Mouse (Mus musculus) olfactory bulb, adult 2 months (tissue): ENCODE measurements around the gene Eif4e2.

Source experiments
- CTCF ChIP-seq: fragments of 200-500 bp; IDR thresholded peaks from 2 replicates; pipeline ENCODE4 v1.5.1; 2012; ENCODE audit warnings: low read depth, mild to moderate bottlenecking, low read length, moderate library complexity; ENCODE audit not compliant: insufficient read depth
- POLR2A ChIP-seq: fragments of 200-500 bp; IDR thresholded peaks from 2 replicates; pipeline ENCODE4 v1.6.1; 2012; ENCODE audit warnings: mild to moderate bottlenecking, low read depth, low read length, moderate library complexity; ENCODE audit not compliant: insufficient read depth

GRCm38 (mm10) chr1:87227160-87227550 lies 13.4 kb downstream of the Eif4e2 start:
- TF ChIP-seq CTCF (no peak), POLR2A (no peak)
